Mouse (Mus musculus) CD4-positive helper T cell, adult 2 months (primary cell): ENCODE data around the gene Ift22.
"Not testable (repeated sequence)": the region's sequence is repeated elsewhere in the genome, so short reads cannot be mapped to it uniquely, and the experiment has no call there.

ENCODE experiments used
- DNase-seq: peaks from one replicate; pipeline ENCODE4 v3.0.0-alpha.2; 2012; ENCODE audit warnings: low read depth, missing footprints, low spot score

Gene Ift22

DNA sequence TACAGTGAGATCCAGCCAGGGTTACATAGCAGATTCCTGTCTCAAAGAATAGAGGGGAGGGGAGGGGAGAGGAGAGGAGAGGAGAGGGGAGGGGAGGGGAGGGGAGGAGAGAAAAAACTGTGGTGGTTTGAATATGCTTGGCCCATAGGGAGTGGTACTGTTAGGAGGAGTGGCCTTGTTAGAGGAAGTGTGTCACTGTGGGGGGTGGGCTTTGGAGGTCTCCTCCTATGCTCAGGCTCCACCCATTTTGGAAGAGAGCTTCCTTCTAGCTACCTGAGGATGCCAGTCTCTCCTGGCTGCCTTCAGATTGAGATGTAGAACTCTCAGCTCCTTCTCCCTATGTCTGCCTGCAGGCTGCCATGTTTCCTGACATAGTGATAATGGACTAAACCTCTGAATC is 39.9 kb downstream of the Ift22 start:
- no peak for DNase-seq

DNA sequence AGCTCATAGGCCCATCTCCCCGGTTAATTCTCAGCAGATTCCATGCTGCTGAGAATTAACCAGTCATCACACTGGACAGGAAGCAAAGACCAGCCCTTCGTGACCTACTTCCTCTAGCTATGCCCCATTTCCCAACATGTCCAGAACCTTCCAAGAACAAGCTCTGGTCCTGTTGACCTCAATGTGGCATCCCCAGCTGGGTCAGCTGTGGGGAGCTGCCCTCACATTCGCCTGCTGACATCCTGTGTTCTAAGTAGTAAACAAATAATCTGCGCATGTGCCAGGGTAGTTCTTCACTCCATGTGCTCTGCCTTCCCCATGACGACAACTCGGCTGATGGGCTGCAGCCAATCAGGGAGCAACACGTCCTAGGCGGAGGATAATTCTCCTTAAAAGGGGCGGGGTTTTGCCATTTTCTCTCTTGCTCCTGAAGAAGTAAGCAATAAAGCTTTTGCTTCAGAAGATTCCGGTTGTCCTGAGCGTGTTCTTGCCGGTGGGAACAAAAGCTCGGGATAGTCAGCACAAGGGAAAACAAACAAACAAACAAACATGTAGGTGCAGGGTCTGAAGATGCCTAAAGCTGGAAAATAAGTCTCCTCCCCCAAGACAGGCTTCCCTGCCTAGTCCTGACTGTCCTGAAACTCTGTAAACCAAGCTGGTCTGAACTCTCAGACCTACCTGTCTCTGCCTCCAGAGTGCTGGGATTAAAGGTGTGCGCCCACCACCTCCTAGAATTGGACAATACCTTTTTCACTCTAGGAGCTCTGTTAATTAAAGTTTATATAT is 41.8 kb downstream of the Ift22 start:
- DNase-seq: not testable (repeated sequence)

DNA sequence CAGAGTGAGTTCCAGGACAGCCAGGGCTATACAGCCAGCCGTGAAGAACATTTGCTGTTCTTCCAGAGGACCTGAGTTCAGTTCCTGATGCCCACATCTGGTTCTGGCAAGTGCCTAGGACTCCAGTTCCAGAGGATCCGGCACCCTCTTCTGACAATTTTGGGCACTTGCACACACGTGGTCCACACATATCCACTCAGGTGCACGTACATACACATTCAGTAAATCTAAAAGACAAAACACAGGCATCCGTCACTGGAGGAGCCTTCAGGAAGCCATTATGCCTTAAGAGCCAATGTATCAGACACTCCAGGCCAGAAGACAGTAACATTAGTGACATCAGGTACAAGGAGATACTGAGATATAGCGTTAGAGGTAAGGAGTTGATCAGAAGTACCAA is 42.6 kb downstream of the Ift22 start:
- DNase-seq: no peak

DNA sequence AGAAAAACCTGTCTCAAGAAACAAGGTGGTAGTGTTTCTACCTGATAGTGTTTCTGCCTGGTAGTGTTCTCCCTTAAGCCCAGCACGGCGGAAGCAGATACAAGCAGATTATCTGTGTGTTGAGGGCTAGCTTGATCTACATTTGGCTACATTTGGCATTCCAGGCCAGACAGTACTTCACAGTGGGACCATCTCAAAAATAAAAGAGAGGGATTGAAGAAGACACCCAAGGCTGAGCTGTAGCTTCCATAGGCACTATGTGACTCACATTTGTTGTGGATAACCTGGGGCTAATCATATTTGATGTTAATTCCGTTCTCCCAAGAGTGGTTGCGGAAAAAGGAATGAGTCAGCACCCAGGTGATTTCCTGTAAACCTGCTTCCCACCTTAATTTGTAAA is 44.2 kb downstream of the Ift22 start:
- no peak for DNase-seq

DNA sequence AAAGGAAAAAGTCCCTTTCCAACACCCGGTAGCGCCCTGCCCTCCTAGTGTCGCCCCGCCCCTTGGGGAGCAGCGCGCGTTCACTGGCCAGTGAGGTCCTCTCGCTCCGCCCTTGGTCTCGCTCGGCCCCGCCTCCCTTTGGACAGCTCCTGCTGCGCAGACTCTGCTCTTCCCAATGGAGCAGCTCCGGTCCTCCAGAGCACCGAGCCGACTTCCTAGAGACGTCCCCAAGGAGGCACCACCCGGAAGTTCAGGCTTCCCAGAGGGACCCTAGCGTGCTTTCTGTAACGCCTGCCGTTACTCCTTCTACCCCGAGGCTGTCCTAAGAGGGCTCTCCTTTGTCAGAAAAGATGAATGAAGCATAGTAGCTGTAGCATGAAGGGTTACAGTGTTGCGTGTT is 45.1 kb downstream of the Ift22 start, which contains the start of gene Fis1:
Gene Fis1, plus strand, starts transcription at position 261 of the 400 bp plus-strand sequence.
- peak; percentile 76 for DNase-seq

DNA sequence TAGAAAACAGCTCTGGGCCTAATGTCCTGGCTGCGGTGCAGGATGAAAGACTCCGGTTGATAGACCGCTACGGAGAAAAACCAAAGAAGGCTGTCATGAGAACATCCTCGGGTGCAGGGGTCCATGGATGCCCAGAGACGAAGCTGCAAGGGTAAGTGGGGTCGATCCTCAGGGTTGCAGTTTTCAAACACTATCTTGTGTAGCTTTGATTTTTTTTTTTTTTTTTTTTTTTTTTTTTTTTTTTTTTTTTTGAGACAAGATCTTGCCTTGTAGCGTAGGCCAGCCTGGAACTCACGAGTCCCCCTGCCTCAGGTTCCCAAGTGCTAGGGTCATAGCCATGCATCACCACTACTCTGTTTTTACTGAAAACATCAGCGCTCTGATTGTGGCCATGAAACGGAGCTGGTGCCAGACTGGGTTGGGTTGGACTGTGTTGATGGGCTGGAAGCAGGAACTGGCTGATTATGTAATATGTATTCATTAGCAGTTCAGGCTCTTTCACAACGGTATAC is 45.5 kb downstream of the Ift22 start:
- no peak for DNase-seq

DNA sequence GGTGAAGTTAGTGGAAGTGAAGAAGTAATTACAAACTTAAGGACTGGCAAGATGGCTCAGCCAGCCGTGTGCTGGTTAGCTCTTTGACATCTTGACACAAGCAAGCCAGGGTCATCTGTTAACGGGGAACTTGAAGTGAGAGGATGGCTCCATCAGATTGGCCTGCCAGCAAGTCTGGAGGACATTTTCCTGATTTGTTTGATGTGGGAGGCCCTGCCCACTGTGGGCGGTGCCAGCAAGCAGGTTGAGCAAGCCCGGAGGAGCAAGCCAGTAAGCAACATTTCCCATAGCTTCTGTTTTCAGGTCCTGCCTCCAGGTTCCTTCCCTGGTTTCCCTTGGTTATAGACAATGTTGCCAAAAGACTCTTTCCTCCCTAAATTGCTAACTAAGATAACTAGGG is 47.7 kb downstream of the Ift22 start:
- DNase-seq: no peak

DNA sequence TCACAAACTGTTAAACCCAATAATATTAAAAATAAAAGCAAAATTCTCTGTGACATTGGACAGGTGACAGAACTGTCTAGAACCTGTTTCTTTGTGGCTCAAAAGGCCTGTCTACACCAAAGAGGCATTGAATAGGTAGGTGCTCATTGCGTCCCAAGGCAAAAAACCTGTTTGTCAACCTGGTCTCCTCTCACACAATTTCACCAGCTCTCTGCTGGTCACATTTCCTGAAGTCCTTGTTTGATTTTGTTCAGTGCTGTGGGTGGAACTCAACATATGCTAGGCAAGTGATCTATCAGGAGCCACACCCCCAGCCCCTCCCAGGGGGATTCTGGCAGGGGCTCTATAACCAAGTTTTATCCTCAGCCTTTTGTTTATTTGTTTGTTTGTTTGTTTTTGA is 49.3 kb downstream of the Ift22 start:
- DNase-seq: no peak

DNA sequence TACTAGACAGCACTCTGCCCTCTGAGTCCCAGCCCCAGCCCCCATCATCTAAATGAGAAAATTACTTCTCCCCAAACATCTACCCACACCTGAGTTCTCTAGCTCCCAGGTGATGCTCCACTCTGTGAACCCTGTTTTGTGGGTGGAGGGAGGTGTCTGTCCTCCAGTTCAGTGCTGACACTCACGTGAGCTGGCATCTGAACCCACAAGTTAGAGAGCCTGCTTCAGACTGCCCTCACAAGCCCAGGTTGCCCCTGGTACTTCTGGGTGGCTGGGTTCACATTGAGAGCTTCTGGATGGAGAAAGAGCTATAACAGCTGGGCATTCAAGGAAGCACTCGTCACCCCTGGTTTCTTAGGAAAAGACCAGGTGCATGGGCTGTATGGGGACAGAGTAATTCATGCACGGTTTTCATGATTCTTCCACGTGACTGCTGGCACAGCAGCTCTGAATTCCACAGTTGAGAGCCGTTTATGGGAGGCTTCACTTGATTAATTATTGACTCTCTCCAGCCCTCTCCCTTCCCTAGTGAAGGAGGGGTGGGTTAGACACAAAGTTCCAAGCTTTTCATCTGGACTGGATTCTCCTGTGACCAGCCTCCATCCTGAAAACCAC is 51.1 kb downstream of the Ift22 start:
- no peak for DNase-seq

DNA sequence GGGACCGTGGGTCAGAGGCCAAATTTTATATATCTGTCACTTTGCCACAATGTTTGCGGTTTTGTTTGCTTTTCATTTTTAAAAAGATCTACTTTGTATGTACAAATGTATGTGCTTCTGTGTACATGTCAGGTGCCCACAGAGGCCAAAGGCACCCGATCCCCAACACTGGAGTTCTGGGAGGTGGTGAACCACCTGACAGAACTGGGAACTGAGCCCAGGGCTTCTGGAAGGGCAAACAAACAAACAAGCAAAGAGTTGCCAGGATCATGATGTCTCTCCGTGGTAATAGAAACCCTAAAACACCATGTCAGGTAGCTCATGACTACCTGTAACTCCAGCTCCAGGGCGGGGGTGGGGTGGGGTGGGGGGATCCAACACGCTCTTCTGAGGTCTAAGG is 52.1 kb downstream of the Ift22 start:
- no peak for DNase-seq

DNA sequence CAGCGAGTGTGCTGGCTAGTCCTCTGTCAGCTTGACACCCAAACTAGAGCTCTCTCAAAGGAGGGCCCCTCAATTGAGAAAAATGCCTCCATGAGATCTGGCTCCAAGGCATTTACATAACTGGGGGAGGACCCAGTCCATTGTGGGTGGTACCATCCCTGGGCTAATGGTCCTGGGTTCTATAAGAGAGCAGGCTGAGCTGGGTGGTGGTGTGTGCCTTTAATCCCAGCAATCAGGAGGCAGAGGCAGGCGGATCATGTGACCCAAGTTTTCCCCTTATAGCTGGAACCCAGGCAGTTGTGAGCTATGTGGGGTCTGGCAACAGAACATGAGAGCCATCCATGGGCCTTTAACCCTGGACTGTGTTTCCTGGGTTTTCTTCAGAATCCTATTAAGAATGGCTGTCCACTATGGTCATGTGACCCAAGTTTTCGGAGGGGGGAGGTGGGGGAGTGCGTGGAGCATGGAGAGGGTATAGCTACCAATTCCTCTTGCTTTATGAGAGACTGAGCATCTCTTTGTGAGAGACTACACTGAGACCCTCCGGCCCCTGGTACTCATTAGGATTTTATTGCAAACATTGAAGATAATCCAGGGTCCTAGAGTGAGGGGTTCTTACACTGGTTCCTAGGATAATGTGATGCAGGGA is 53.5 kb downstream of the Ift22 start:
- DNase-seq: no peak

DNA sequence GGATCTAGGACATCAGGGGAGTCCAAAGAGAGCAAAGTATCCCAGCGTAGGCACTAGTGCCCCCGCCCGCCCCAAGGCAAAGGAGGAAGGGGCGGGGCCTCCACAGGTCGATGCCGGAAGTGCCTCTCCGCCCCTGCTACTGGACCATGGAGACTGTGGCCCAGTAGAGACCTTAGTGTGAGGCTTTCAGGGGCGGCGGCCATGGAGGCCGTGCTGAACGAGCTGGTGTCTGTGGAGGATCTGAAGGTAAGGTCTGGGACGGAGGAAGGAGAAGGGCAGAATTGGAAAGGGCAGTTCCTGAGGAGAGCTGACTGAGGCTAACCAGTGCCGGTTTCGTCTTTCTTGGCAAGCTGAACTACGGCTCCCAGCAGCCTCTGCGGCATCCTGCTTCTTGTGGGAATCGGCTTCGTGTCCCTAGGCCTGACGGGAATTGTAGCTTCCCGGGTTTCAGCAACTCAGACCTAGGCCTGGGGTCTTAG is 54.1 kb downstream of the Ift22 start:
- peak; percentile 89 for DNase-seq

DNA sequence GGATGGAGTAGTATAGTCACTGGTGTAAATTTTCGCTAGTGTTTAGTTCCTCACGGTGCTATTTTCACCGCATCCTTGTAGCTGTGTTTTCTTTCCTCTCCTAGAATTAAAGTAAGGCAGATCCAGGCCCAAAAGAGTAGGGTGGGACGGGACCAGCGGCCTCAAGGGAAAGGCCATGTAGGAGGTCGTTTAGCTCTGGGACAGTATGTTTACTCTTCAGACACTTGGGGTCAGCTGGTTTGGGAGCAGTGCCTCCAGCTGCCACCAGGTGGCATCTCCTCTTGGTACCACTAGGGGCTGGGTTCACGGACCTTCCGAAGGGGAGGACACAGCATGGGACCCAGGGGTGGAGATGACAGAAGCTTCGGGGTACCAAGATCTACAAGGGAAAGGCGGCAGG is 54.6 kb downstream of the Ift22 start:
- peak; percentile 81 for DNase-seq

DNA sequence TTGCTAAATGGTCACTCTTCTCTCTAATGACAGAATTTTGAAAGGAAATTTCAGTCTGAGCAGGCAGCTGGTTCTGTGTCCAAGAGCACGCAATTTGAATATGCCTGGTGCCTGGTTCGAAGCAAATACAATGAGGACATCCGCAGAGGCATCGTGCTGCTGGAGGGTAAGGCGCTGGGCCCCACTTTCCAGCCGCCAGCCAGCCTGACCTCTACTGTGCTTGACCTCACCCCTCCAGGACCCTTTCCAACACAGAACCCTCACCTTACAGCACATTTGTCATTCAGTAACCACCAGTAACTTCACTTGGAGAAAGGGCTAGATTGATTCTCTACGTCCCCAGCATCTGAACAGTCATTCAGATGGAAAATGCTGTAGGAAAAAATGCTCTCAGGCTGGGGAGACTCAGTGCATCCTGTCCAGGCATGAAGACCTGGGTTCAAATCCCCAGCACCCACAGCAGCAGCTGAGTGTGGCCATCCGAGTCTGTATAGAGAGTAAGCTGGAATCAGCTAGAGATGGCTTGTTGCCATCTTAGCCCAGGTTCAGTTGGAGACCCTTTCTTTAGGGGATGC is 55.1 kb downstream of the Ift22 start:
- DNase-seq: no peak
